10 mouse cellular contexts compared by ENCODE assay signal in genomic region chr17:64231172-64231571, GRCm38 (mm10).
A peak's percentile ranks its signal among the peaks of the same experiment; 100 is the strongest.
DNase-seq lines count a peak whose midpoint lies in the region; ATAC-seq and TF ChIP-seq lines count a peak whose summit lies in the region.
"Had no signal": no experiment of that assay in that cellular context is flagged by ENCODE, and none has a peak within 500 bp of the region (broad histone marks: within the 10 kb centered on the region; RNA-seq: fewer than 3 reads in every experiment).

No protein-coding gene starts in this region.

- H3K4me1 ChIP-seq in lung, embryonic 14.5 days (ENCODE audit: insufficient read depth): no peaks in the 10 kb centered on the region
- H3K4me1 ChIP-seq in bone marrow macrophage, adult 2 months (ENCODE audit: control insufficient read depth, insufficient read depth, low read length): no peaks in the 10 kb centered on the region
- H3K4me1 ChIP-seq in stomach, postnatal 0 days (replicated peaks; ENCODE audit: control insufficient read depth, insufficient read depth): no peaks in the 10 kb centered on the region
- H3K4me1 ChIP-seq in hindbrain, embryonic 12.5 days: no peaks in the 10 kb centered on the region
- H3K4me1 ChIP-seq: midbrain, embryonic 13.5 days had no signal

- H3K9me3 ChIP-seq in lung, embryonic 14.5 days (ENCODE audit: low read depth, low read length): no peaks in the 10 kb centered on the region
- H3K9me3 ChIP-seq in stomach, postnatal 0 days (ENCODE audit: control insufficient read depth, low read length): no peaks in the 10 kb centered on the region
- no peaks in the 10 kb centered on the region for H3K9me3 ChIP-seq in hindbrain, embryonic 12.5 days (replicated peaks)
- H3K9me3 ChIP-seq: midbrain, embryonic 13.5 days had no signal

- TF ChIP-seq POLR2A in bone marrow macrophage, adult 2 months (IDR thresholded peaks at IDR 0.05; ENCODE audit: borderline replicate concordance, low read depth, low read length): no peak

- H3K4me2 ChIP-seq in lung, embryonic 14.5 days: no peak overlapping the region
- H3K4me2 ChIP-seq in stomach, postnatal 0 days (replicated peaks; ENCODE audit: low read depth): no peak overlapping the region
- no peak overlapping the region for H3K4me2 ChIP-seq in hindbrain, embryonic 12.5 days (replicated peaks)
- H3K4me2 ChIP-seq: hindbrain, embryonic 14.5 days; midbrain, embryonic 13.5 days had no signal

- WGBS in lung, embryonic 14.5 days: 76% methylated on average over 8 of the region's 8 CpGs
- WGBS in stomach, postnatal 0 days: 74% methylated on average over 8 of the region's 8 CpGs
- WGBS in hindbrain, embryonic 12.5 days: 84% methylated on average over 8 of the region's 8 CpGs

- H3K36me3 ChIP-seq in lung, embryonic 14.5 days (ENCODE audit: insufficient read depth): no peaks in the 10 kb centered on the region
- no peaks in the 10 kb centered on the region for H3K36me3 ChIP-seq in stomach, postnatal 0 days (ENCODE audit: control insufficient read depth, insufficient read depth, low read length)
- no peaks in the 10 kb centered on the region for H3K36me3 ChIP-seq in hindbrain, embryonic 12.5 days
- H3K36me3 ChIP-seq: midbrain, embryonic 13.5 days had no signal

- DNase-seq in adrenal gland, postnatal 36 days: peak; percentile 13 to 39
- no peak for DNase-seq in adrenal gland, adult 18-20 months (ENCODE audit: low spot score in 2 of 2)
- no peak for DNase-seq in lung, embryonic 14.5 days
- no peak for DNase-seq in lung, postnatal 10 days
- no peak for DNase-seq in stomach, postnatal 0 days (ENCODE audit: low spot score)
- no peak for DNase-seq in urinary bladder, adult 18-20 months (ENCODE audit: low spot score in 2 of 2)

- H3K4me3 ChIP-seq in lung, embryonic 14.5 days (ENCODE audit: low read depth, low read length): no peak overlapping the region
- H3K4me3 ChIP-seq in bone marrow macrophage, adult 2 months (ENCODE audit: insufficient read depth, low read length): no peak overlapping the region
- no peak overlapping the region for H3K4me3 ChIP-seq in stomach, postnatal 0 days (ENCODE audit: low read depth, low read length)
- no peak overlapping the region for H3K4me3 ChIP-seq in hindbrain, embryonic 12.5 days
- H3K4me3 ChIP-seq: midbrain, embryonic 13.5 days had no signal

- no peak for TF ChIP-seq EP300 in stomach, postnatal 0 days (optimal IDR thresholded peaks at IDR 0.05)

- TF ChIP-seq CTCF in lung, embryonic 14.5 days (IDR thresholded peaks at IDR 0.05; ENCODE audit: low read depth): peak; percentile 43
- TF ChIP-seq CTCF in bone marrow macrophage, adult 2 months (IDR thresholded peaks at IDR 0.05; ENCODE audit: low read depth, low read length): peak; percentile 20; the same call in 1 of the 2 replicates
- TF ChIP-seq CTCF in stomach, postnatal 0 days (IDR thresholded peaks at IDR 0.05; ENCODE audit: low read depth): peak; percentile 56

- no peaks in the 10 kb centered on the region for H3K27me3 ChIP-seq in lung, embryonic 14.5 days (ENCODE audit: insufficient read depth, low read length)
- H3K27me3 ChIP-seq in stomach, postnatal 0 days (ENCODE audit: control insufficient read depth, insufficient read depth, low read length): no peaks in the 10 kb centered on the region
- H3K27me3 ChIP-seq in hindbrain, embryonic 12.5 days: no peaks in the 10 kb centered on the region
- H3K27me3 ChIP-seq: midbrain, embryonic 13.5 days had no signal

- H3K27ac ChIP-seq in lung, embryonic 14.5 days (ENCODE audit: low read depth): no peak overlapping the region
- no peak overlapping the region for H3K27ac ChIP-seq in bone marrow macrophage, adult 2 months (ENCODE audit: insufficient read depth, low read depth, low read length)
- no peak overlapping the region for H3K27ac ChIP-seq in stomach, postnatal 0 days (replicated peaks)
- H3K27ac ChIP-seq in hindbrain, embryonic 12.5 days: no peak overlapping the region
- H3K27ac ChIP-seq: hindbrain, embryonic 14.5 days; midbrain, embryonic 13.5 days had no signal

- no peak for ATAC-seq in lung, embryonic 14.5 days (ENCODE audit: insufficient read depth)
- ATAC-seq in stomach, postnatal 0 days (ENCODE audit: low FRiP score, low TSS enrichment): no peak
- no peak for ATAC-seq in hindbrain, embryonic 12.5 days (ENCODE audit: low FRiP score)
- ATAC-seq: midbrain, embryonic 13.5 days had no signal

- no peak overlapping the region for H3K9ac ChIP-seq in lung, embryonic 14.5 days
- no peak overlapping the region for H3K9ac ChIP-seq in stomach, postnatal 0 days (ENCODE audit: low read length)
- H3K9ac ChIP-seq in hindbrain, embryonic 12.5 days: no peak overlapping the region
- H3K9ac ChIP-seq: hindbrain, embryonic 14.5 days; midbrain, embryonic 13.5 days had no signal

Comparison
In these comparisons a context has a peak if more than half of its experiments do, and no peak if none do; other contexts are left out.
1. DNase-seq: peak in adrenal gland, postnatal 36 days (2 of 2); none in adrenal gland, adult 18-20 months (0 of 2), lung, embryonic 14.5 days (single experiment), lung, postnatal 10 days (single experiment), stomach, postnatal 0 days (single experiment) and urinary bladder, adult 18-20 months (0 of 2).
2. Peak in every context shown above with its lines, with median percentiles within 50 percentile points of each other: CTCF ChIP-seq.